Mouse (Mus musculus) spleen, adult 2 months (tissue): ENCODE measurements around the gene Rps6kb2. TPM values are rescaled to one million over a fixed set of nuclear protein-coding genes. Genes with fewer than 3 reads are reported as not detected.

Experiments used
- DNase-seq, 2 experiments: peaks; one replicate each; pipeline versions ENCODE4 v3.0.0 to v3.0.0-alpha.2; 2012 to 2021; ENCODE audit warnings: low spot score in 2 of 2, low read depth in 1 of 2
- H3K27ac ChIP-seq: fragments of 200-500 bp; 2 replicates; pipeline ENCODE4 v1.5.1; 2012; ENCODE audit warnings: low read length, inconsistent platforms; ENCODE audit not compliant: insufficient read depth
- H3K27me3 ChIP-seq: fragments of 200-500 bp; 2 replicates; pipeline ENCODE4 v1.6.1; 2012; ENCODE audit warnings: mild to moderate bottlenecking, moderate library complexity, low read length, inconsistent platforms; ENCODE audit not compliant: control insufficient read depth, insufficient read depth
- H3K36me3 ChIP-seq: fragments of 200-500 bp; 2 replicates; pipeline ENCODE4 v1.6.1; 2012; ENCODE audit warnings: mild to moderate bottlenecking, low read length, inconsistent platforms; ENCODE audit not compliant: control insufficient read depth, insufficient read depth
- H3K4me1 ChIP-seq: fragments of 200-500 bp; 2 replicates; pipeline ENCODE4 v1.6.1; 2011; ENCODE audit warnings: inconsistent platforms; ENCODE audit not compliant: control insufficient read depth, insufficient read depth, insufficient read length
- H3K4me3 ChIP-seq: fragments of 200-500 bp; 2 replicates; pipeline ENCODE4 v1.5.1; 2011; ENCODE audit warnings: mild to moderate bottlenecking, inconsistent platforms; ENCODE audit not compliant: insufficient read depth, insufficient read length; ENCODE audit errors: extremely low read depth
- CTCF ChIP-seq: fragments of 200-500 bp; IDR thresholded peaks from 2 replicates; pipeline ENCODE4 v1.5.1; 2011; ENCODE audit warnings: mild to moderate bottlenecking, inconsistent platforms; ENCODE audit not compliant: insufficient read depth, insufficient read length, insufficient replicate concordance; ENCODE audit errors: extremely low read depth
- POLR2A ChIP-seq: fragments of 200-500 bp; IDR thresholded peaks from 2 replicates; pipeline ENCODE4 v1.6.1; 2011; ENCODE audit warnings: low read depth, low read length, inconsistent platforms
- WGBS: fragments of 180-500 bp; shearing (Covaris S2); methylation state at CpG from one replicate; pipeline ENCODE4 v1.1.7; 2018; 5-methylcytosine and 5-hydroxymethylcytosine counted together
- polyA plus RNA-seq: library from polyadenylated mRNA; depleted of rRNA; stranded (reverse); fragments of >200 nt; gene quantifications from 2 replicates; pipeline ENCODE4 v1.2.3, GENCODE M21; 2012; rRNA removed

Gene Rps6kb2
- polyA plus RNA-seq, 1 experiment: 40.7 TPM

GRCm38 (mm10) chr19:4112063-4112960 is 50.8 kb downstream of the Rps6kb2 start:
- Histone ChIP-seq H3K27ac (peak overlapping the region; percentile 95), H3K27me3 (no peaks in the 10 kb centered on the region), H3K36me3 (peaks cover 47% of the 10 kb centered on the region), H3K4me3 (no peak overlapping the region), H3K4me1 (peaks cover 23% of the 10 kb centered on the region)
- TF ChIP-seq CTCF (no peak), POLR2A (no peak)
- WGBS: 93% methylated on average over 26 of the region's 26 CpGs
- no peak for DNase-seq

- DNase-seq: no peak
- peaks cover 52% of the 10 kb centered on the region for H3K36me3 ChIP-seq
- TF ChIP-seq CTCF (no peak), POLR2A (no peak)
- H3K27ac ChIP-seq: no peak overlapping the region
- H3K4me3 ChIP-seq: no peak overlapping the region
- WGBS: 88% methylated on average over 9 of the region's 9 CpGs
- no peaks in the 10 kb centered on the region for H3K27me3 ChIP-seq
- H3K4me1 ChIP-seq: peaks cover 4% of the 10 kb centered on the region; the same call in 1 of the 2 replicates
These were observed 54.6 kb downstream of the Rps6kb2 start for GRCm38 (mm10) chr19:4108535-4108934.

- no peak overlapping the region for H3K4me3 ChIP-seq
- H3K4me1 ChIP-seq: peaks cover 1% of the 10 kb centered on the region; the same call in 1 of the 2 replicates
- H3K36me3 ChIP-seq: peaks cover 50% of the 10 kb centered on the region
These were observed 56.5 kb downstream of the Rps6kb2 start for GRCm38 (mm10) chr19:4106654-4107053.

GRCm38 (mm10) chr19:4104675-4105194 is 58.4 kb downstream of the Rps6kb2 start:
- DNase-seq: no peak
- H3K27me3 ChIP-seq: no peaks in the 10 kb centered on the region

More at GRCm38 (mm10) chr19:4106654-4107053, 56.5 kb downstream of the Rps6kb2 start:
- Histone ChIP-seq H3K27ac (no peak overlapping the region), H3K27me3 (no peaks in the 10 kb centered on the region)
- 94% methylated on average over 14 of the region's 14 CpGs for WGBS
- TF ChIP-seq POLR2A (no peak), CTCF (no peak)
- DNase-seq: no peak

More at GRCm38 (mm10) chr19:4104675-4105194, 58.4 kb downstream of the Rps6kb2 start:
- Histone ChIP-seq H3K27ac (no peak overlapping the region), H3K4me3 (no peak overlapping the region), H3K36me3 (peaks cover 42% of the 10 kb centered on the region), H3K4me1 (peaks cover 10% of the 10 kb centered on the region)
- TF ChIP-seq POLR2A: no peak
- no peak for TF ChIP-seq CTCF
- 94% methylated on average over 16 of the region's 16 CpGs for WGBS

Other genes starting within 250 kb of the Rps6kb2 start
- gene Aldh3b1, start 233.5 kb downstream of the Rps6kb2 start, polyA plus RNA-seq: 24.6 and 26.1 TPM in 2 replicates
- gene Unc93b1, start 228.2 kb downstream of the Rps6kb2 start, polyA plus RNA-seq: 753 and 934 TPM in 2 replicates
- gene Aldh3b3, start 204.7 kb downstream of the Rps6kb2 start, polyA plus RNA-seq: 0.07 and 0.20 TPM in 2 replicates
- 0.65 and 0.79 TPM in 2 replicates for gene Aldh3b2, start 191.0 kb downstream of the Rps6kb2 start, polyA plus RNA-seq
- gene Acy3, start 176.8 kb downstream of the Rps6kb2 start, polyA plus RNA-seq: 9.6 and 11.1 TPM in 2 replicates
- gene Tbx10, start 170.6 kb downstream of the Rps6kb2 start, polyA plus RNA-seq: not detected in 2 replicates
- 18.5 and 22.2 TPM in 2 replicates for gene Nudt8, start 162.8 kb downstream of the Rps6kb2 start, polyA plus RNA-seq
- 2.9 and 3.1 TPM in 2 replicates for gene Gm49405, start 162.7 kb downstream of the Rps6kb2 start, polyA plus RNA-seq
- 12.8 and 13.7 TPM in 2 replicates for gene Doc2g, start 160.0 kb downstream of the Rps6kb2 start, polyA plus RNA-seq
- gene Ndufv1, start 150.5 kb downstream of the Rps6kb2 start, polyA plus RNA-seq: 65.5 and 71.3 TPM in 2 replicates
- 179 and 335 TPM in 2 replicates for gene Gstp1, start 125.4 kb downstream of the Rps6kb2 start, polyA plus RNA-seq
- 17.9 and 132 TPM in 2 replicates for gene Gstp2, start 117.3 kb downstream of the Rps6kb2 start, polyA plus RNA-seq
- 13.0 and 15.7 TPM in 2 replicates for gene Gstp3, start 103.8 kb downstream of the Rps6kb2 start, polyA plus RNA-seq
- 7.0 and 8.3 TPM in 2 replicates for gene Cabp2, start 81.8 kb downstream of the Rps6kb2 start, polyA plus RNA-seq
- 247 and 334 TPM in 2 replicates for gene Cdk2ap2, start 66.2 kb downstream of the Rps6kb2 start, polyA plus RNA-seq
- 358 and 415 TPM in 2 replicates for gene Pitpnm1, start 63.4 kb downstream of the Rps6kb2 start, polyA plus RNA-seq
- 85.3 and 99.6 TPM in 2 replicates for gene Aip, start 37.5 kb downstream of the Rps6kb2 start, polyA plus RNA-seq
- gene Gpr152, start 23.6 kb downstream of the Rps6kb2 start, polyA plus RNA-seq: 0.09 and 0.11 TPM in 2 replicates
- 1.9 and 2.2 TPM in 2 replicates for gene Cabp4, start 19.3 kb downstream of the Rps6kb2 start, polyA plus RNA-seq
- 386 and 394 TPM in 2 replicates for gene Coro1b, start 14.7 kb downstream of the Rps6kb2 start, polyA plus RNA-seq
- gene Ptprcap, start 9.8 kb downstream of the Rps6kb2 start, polyA plus RNA-seq: 631 and 1,026 TPM in 2 replicates
- 52.0 and 64.5 TPM in 2 replicates for gene Carns1, start 12.1 kb upstream of the Rps6kb2 start, polyA plus RNA-seq
- 266 and 328 TPM in 2 replicates for gene Tbc1d10c, start 27.9 kb upstream of the Rps6kb2 start, polyA plus RNA-seq
- gene Ppp1ca, start 28.7 kb upstream of the Rps6kb2 start, polyA plus RNA-seq: 464 and 481 TPM in 2 replicates
- 53.1 and 62.9 TPM in 2 replicates for gene Rad9a, start 38.3 kb upstream of the Rps6kb2 start, polyA plus RNA-seq
- 128 and 163 TPM in 2 replicates for gene Clcf1, start 50.9 kb upstream of the Rps6kb2 start, polyA plus RNA-seq
- gene AC109138.7, start 51.0 kb upstream of the Rps6kb2 start, polyA plus RNA-seq: not detected in 2 replicates
- gene Pold4, start 68.5 kb upstream of the Rps6kb2 start, polyA plus RNA-seq: 233 and 309 TPM in 2 replicates
- 43.3 and 51.1 TPM in 2 replicates for gene Ssh3, start 105.8 kb upstream of the Rps6kb2 start, polyA plus RNA-seq
- 16.1 and 17.7 TPM in 2 replicates for gene Ankrd13d, start 119.8 kb upstream of the Rps6kb2 start, polyA plus RNA-seq
- gene Grk2, start 142.9 kb upstream of the Rps6kb2 start, polyA plus RNA-seq: 301 and 394 TPM in 2 replicates
- gene Kdm2a, start 234.9 kb upstream of the Rps6kb2 start, polyA plus RNA-seq: 98.9 and 115 TPM in 2 replicates